Mouse (Mus musculus) layer of hippocampus, postnatal 36 days (tissue): Measurements from ENCODE around the gene Sult4a1. TPM values are rescaled to one million over a fixed set of nuclear protein-coding genes. Genes with fewer than 3 reads are reported as not detected.
A peak's percentile ranks its signal among the peaks of the same experiment; 100 is the strongest.
"Not testable (repeated sequence)": the region's sequence is repeated elsewhere in the genome, so short reads cannot be mapped to it uniquely, and the experiment has no call there.

ENCODE experiments used
- DNase-seq, 2 experiments: peaks; one replicate each; pipeline ENCODE4 v3.0.0; 2022
- total RNA-seq, 2 experiments: library from RNA; stranded (reverse); gene quantifications; 2 replicates each; pipeline ENCODE4 v1.2.3; 2021

Sult4a1 gene
- total RNA-seq = 100 to 1,000 TPM; 317 to 352 TPM

DNA sequence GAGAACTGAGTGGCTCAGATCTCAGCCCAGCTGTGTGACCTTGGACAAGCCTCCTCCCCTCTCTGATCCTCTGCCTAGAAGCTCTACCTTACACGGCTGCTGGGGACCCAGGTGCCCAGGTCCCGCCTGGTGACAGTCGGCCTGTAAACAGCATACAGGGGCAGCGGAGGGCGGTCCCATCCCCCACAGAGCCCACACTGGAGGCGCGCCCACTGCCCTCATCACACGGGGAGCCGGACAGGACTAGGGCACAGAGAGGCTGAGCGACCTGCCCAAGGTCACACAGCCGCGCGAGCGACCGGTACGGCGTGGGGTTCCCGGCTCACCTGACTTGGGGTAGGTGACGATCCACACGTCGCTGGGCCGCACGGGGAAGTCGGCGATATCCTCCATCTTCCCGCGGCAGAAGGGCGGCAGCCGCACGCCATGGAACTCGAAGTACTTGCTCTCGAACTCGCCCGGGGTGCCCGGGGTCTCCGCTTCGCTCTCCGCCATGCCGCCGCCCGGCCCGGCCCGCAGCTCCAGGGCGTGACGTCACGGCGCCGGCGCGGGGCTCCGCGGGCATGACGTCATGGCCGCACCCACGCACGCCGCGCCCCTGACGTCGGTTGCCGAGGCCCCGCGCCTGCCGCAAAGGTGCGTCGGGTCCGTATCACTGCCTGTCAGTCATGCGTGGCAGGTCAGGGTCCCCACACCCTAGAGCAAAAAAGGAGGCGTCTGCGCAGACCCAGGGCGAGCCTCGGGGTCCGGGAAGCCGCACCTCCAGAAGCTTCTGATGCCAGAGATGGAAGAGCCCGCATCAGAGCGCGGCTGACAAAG lies at the start of gene Sult4a1:
TSS of gene Sult4a1 (minus strand) at position 650 of the 819 bp plus-strand sequence.
- DNase-seq = peak; percentile 64 to 65

GRCm38 (mm10) chr15:84140929-84141328 lies 35.4 kb upstream of the Sult4a1 start:
- no peak for DNase-seq

GRCm38 (mm10) chr15:84140109-84140508 lies 34.6 kb upstream of the Sult4a1 start:
- no peak for DNase-seq

DNA sequence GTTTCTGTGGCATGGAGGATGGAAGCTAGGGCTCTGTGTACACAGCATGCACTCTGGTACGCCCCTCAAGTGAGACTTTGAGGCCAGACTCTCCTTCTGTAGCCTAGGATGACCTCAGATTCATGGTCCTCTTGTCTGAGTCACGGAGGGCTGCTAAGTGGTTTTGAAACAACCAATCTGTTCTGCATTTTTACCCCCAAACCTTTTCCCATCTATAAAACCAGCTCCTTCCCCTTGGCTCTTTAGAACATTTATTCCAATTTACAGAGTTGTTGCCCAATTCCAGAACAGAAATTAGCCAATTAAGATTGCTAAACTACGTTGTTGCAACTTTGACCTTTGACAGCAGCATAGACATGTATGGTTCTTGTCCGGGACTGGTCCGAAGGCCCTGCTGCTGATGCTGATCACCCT lies 34.0 kb upstream of the Sult4a1 start:
- DNase-seq = no peak

DNA sequence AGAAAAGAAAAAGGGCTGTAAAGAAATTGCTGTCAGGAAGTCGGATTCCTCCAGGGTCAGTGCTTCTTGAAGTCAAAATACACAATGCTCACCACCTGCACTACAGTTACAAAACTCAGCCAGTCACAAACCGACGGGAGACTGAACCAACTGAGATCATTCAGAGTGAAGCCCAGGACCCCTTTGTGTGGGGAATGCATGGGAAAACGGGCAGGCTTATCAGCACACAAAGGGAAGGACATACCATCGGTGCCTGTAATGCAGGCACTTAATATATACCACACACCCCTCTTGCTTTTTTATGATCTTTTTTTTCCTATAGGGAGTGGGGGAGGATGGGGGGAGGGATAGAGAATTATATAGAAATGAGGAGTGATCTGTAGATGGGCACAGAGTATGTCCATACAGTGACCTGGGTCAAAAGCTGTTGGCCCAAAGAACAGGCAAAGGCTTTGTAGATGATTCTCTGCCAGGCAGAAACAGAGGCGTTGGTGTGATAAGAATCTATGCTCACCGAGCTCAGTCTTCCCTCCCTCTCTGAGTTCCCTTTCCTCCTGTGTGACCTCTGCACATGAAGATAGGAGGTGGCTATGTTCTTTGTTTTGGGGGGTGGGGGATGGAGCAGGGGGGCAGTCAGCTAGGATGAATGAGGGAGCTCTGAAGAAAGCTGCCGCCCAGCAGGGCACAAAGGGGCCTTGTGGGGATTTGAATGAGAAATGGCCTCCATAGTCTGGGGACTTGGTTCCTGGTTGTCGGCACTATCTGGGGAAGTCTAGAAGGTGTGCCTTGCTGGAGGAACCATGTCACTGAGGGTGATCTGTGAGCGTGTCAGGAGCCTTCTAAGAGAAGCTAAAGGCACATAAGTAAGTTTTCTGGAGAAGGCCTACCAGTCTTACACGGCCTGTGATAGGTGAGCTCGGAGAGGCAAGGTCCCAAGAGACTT lies 31.2 kb upstream of the Sult4a1 start:
- DNase-seq = no peak

- DNase-seq = no peak
Measured at GRCm38 (mm10) chr15:84135472-84135871, 29.9 kb upstream of the Sult4a1 start.

DNA sequence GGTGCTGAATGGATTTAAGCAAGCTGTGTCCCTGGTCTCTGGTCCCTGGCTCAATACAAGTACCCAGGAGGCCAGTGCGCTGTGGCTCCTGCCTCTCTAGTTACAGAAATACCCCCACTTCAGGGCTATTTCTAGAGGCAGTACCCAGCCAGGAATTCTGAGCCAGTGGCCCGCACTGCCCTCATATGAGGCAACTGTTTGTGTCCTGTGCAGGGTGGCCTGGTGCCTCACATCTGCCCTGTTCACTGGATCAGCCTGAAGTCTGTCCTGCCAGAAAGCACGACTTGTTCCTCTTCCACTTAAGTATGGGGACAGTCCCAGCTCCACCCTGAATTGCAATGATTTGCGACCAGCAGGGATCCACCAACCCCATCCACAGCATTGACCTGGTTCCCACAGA lies 27.9 kb upstream of the Sult4a1 start:
- DNase-seq = no peak

DNA sequence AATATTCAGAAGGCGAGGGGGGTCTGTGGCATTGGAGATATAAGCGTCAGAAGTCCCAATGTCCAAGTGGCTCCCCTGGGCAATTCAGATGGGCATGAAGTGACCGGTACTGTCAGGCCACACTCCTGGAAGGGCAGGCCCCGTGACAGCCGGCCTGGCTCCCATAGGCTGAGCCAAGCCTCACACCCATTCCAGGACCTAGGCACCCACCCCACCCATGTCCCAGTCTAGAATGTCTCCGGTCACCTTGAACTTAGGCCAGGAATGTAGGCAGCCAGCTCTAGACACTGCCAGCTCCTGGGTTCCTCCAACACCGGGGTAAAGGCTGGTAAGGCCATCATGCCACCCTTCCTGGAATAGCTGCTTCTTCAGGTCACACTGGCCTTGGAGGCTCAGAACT lies 26.4 kb upstream of the Sult4a1 start:
- DNase-seq = no peak

- peak; percentile 7 for DNase-seq
Measured at GRCm38 (mm10) chr15:84131096-84131786, 25.7 kb upstream of the Sult4a1 start.

- DNase-seq = no peak
Measured at GRCm38 (mm10) chr15:84126871-84127270, 21.3 kb upstream of the Sult4a1 start.

DNA sequence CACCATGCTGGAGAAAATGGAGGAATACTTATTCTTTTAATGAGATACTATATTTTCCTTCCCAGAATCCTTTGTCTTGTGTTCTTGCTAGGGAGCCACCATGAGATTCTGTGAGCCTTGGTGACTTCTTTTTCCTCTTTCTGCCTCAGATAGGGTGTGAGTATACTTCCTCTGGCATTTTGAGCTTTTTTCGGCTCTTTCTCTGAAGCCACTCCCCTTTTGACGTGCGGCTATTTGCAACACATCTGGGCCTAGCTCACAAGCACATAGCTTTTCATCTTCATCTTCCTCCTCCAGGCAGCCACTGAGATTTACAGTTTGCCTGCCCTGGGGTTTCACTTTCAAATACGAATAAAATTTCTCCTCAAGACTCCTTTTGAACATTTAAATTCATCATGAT lies 20.9 kb upstream of the Sult4a1 start:
- no peak for DNase-seq

GRCm38 (mm10) chr15:84124086-84124485 lies 18.5 kb upstream of the Sult4a1 start:
- no peak for DNase-seq

DNA sequence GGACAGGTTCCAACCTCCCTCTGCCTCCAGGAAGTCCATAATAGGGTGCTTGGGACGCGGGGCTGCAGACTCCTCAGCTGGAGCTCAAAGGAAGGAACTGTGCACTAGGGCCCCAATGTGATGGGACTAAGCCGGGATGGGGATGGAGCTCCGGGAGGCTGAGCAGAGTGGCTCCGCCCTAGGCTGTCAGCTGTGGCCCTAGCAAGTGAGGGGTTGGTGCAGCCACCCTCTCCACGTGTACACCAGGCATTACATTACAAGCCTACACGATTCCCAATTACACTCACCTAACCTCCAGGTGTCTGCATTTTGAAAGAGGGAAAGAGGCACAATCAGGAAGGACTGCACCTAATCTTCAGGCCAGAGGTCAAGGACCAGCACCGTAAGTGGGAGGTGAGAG lies 17.5 kb upstream of the Sult4a1 start, which contains the start of gene Pnpla5:
TSS of gene Pnpla5 (minus strand) at position 101 of the 400 bp plus-strand sequence.
- no peak for DNase-seq

GRCm38 (mm10) chr15:84121036-84121435 lies 15.5 kb upstream of the Sult4a1 start:
- no peak for DNase-seq

GRCm38 (mm10) chr15:84120612-84121011 lies 15.1 kb upstream of the Sult4a1 start:
- no peak for DNase-seq

- no peak for DNase-seq
Measured at GRCm38 (mm10) chr15:84116466-84116865, 10.9 kb upstream of the Sult4a1 start.

DNA sequence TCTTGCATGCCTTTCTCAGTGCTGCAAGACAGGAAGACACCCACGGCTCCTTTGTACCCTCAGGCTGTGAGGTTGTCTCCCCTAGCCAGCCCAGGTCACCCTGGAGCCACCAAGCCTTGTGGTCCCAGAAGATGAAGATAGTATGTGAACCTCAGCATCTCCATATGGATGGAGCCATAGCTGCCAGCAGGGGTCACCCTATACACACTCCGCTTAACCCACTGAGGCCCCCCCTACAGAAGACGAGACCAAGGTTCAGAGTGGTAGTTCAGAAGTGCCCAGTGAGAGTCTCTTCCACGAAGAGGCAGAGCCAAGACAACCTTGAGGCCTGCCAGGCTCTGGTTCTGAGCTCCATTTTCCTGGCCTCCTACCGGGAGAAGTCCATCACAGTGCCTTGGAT lies 10.2 kb upstream of the Sult4a1 start:
- DNase-seq = no peak

DNA sequence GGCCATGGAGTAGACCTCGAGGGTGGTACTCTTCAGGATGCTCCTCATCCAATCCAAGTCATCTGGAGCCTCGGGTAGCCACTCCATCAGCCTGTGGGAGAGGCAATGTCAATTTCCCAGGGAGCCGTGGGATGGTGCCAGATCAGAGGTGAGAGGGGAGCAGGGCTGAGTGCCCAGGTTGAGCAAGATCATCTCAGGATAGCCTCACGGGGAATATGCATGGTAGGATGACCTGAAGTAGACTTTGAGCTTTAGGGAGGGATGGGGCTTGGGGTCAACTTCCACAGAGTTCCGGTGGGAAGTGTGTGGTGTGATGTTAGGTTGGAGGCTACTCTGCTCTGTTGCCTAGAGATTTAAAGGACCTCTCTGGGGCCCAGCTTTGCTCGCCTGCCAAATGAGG lies 8.3 kb upstream of the Sult4a1 start:
- DNase-seq = no peak

GRCm38 (mm10) chr15:84108899-84109298 lies 3.3 kb upstream of the Sult4a1 start:
- DNase-seq = no peak

DNA sequence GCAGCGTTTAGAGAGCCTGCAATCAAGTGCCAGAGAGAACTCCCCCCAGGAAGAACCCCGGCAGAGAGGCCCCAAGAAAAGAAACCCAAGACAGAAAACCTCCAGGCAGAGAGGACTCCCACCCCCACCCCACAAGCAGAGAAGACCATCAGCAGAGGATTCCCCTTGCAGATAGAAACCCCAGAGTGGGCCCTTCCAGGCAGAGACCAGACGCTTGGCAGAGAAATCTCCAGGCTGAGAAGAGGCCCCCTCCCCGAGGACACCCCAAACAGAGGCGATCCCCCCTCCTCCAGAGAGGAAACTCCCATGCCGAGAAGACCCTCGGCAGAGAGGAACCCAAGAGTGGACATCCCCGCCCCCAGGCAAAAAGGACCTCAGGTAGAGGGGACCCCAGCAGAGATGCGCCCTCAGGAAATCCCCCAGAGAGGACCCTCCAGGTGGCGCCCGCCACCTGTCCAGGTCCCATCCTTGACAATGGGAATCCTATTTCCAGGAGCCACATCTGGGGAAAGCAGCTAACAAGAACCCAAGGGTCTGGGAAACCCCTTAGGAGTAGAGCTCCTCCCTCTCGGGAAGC lies 458 bp upstream of the Sult4a1 start:
- no peak for DNase-seq

DNA sequence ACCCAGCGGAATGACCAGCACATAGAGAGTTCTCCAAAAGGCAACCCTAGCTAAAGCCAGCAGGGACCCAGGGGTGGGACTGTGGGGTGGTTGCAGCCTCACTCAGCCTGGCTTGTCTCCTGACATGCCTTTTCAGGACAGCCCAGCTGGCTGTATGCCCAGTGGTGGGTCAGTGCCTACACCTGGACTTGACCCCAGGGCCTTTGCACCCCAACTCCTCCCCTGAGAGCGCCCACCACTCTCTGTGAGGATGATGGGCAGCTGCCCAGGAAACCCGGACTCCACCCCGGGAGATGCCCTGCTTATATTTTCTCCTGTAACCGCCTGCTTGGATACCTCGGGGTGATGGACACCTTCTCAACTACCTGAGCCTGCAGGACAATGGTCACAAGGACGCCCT lies 928 bp downstream of the Sult4a1 start:
- DNase-seq = no peak

DNA sequence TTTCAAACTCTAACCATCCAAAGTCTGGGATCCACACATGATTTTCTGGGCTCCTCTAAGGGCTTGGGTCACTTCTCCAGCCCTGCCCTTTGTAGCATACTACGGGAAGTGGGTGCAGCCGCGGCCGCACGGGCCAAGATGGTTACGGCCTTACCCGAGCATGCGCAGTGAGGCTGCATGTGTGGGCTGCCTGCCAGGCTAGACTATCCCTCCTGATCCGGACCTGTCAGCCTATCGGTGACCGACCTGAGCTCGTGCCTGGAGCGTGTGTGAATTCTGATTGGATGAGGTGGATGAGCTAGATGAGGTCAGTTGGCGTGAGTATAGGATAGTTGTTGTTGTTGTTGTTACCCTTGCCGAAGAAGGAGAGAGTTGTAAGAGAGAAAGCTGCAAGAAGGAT lies 8.0 kb downstream of the Sult4a1 start:
- DNase-seq = not testable (repeated sequence)
